Mouse (Mus musculus): ENCODE measurements at regions not wholly inside any gene's neighbourhood (a gene's known extent, or its start where the extent isn't known, plus 50 kb on each side); places are given as distances from the start of the nearest gene placed in this dataset.

DNA sequence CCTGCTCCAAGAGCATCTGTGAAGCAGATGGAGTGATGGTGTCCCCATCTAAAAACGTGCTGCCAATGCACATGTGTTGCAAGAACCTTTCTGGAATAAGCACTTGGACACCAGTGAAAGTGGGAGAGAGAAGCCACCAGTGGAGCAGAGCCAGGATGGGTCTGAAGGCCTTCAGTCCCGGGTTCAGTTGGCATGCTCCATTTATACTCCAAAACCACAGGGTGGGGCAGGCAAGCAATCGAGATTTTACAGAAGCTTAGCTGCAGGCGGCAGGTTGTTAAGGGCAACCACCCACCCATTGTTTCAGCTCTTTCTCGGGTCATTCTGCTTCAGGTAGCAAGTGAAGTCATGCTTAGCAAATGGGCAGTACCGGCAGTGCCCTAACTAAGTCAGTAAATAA is 51.8 kb upstream of the Sv2b start:
- H3K27ac ChIP-seq (replicated peaks) = no peak overlapping the region
- no peaks in the 10 kb centered on the region for H3K36me3 ChIP-seq (replicated peaks)
- no peak overlapping the region for H3K4me2 ChIP-seq
- H3K9ac ChIP-seq = no peak overlapping the region
- WGBS (ENCODE audit: insufficient replicate concordance) = 23% methylated on average over 6 of the region's 6 CpGs
- no peaks in the 10 kb centered on the region for H3K9me3 ChIP-seq (replicated peaks)
- no peak for ATAC-seq (ENCODE audit: insufficient read depth)
- H3K4me3 ChIP-seq (replicated peaks) = no peak overlapping the region
- no peaks in the 10 kb centered on the region for H3K27me3 ChIP-seq
- no peaks in the 10 kb centered on the region for H3K4me1 ChIP-seq (replicated peaks)

DNA sequence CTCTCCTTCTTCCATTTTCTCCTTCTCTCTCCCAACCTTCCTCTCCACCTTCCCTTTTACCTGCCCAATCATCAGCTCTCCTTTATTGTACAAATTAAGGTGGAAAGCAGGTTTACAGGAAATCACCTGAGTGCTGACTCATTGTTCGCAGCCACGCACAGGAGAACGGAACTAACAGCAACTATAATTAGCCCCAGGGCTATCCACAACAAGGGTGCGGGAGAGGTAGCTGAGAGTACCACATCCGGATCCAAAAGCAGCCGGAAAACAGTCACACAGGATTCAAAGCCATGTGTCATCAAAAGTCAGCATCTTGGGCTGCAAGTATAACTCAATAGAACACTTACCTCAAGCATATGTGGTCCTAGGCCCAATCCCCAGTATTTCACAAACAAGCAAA is 53.5 kb upstream of the Sv2b start:
- H3K27me3 ChIP-seq = no peaks in the 10 kb centered on the region
- no peak overlapping the region for H3K9ac ChIP-seq
- WGBS (ENCODE audit: insufficient replicate concordance) = 42% methylated on average over 6 of the region's 6 CpGs
- H3K36me3 ChIP-seq (replicated peaks) = no peaks in the 10 kb centered on the region
- ATAC-seq (ENCODE audit: insufficient read depth) = no peak
- no peaks in the 10 kb centered on the region for H3K9me3 ChIP-seq (replicated peaks)
- no peak overlapping the region for H3K4me2 ChIP-seq
- H3K27ac ChIP-seq (replicated peaks) = no peak overlapping the region
- no peak overlapping the region for H3K4me3 ChIP-seq (replicated peaks)
- H3K4me1 ChIP-seq (replicated peaks) = no peaks in the 10 kb centered on the region

DNA sequence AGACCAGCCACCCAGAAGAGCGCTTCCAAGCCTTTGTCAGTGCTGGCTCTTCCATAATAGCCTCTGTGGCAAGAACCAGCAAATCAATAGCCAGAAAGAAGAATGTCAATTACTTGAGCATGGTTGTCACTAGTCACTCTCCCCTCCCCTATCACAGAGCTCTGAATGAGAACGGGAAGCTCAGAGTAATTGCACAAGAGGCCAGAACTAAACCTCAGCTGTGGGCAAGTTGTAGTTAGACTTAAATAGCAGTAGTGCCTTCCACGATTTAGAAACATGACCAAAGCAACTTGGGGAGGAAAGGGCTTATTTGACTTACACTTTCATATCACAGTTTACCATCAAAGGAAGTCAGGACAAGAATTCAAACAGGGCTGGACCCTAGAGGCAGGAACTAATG is 56.4 kb upstream of the Sv2b start:
- Histone ChIP-seq H3K36me3 (replicated peaks) (no peaks in the 10 kb centered on the region), H3K27me3 (no peaks in the 10 kb centered on the region), H3K27ac (replicated peaks) (no peak overlapping the region), H3K4me3 (replicated peaks) (no peak overlapping the region), H3K9ac (no peak overlapping the region), H3K9me3 (replicated peaks) (no peaks in the 10 kb centered on the region), H3K4me1 (replicated peaks) (no peaks in the 10 kb centered on the region), H3K4me2 (no peak overlapping the region)
- WGBS (ENCODE audit: insufficient replicate concordance) = 27% methylated on average over 3 of the region's 3 CpGs
- ATAC-seq (ENCODE audit: insufficient read depth) = no peak

DNA sequence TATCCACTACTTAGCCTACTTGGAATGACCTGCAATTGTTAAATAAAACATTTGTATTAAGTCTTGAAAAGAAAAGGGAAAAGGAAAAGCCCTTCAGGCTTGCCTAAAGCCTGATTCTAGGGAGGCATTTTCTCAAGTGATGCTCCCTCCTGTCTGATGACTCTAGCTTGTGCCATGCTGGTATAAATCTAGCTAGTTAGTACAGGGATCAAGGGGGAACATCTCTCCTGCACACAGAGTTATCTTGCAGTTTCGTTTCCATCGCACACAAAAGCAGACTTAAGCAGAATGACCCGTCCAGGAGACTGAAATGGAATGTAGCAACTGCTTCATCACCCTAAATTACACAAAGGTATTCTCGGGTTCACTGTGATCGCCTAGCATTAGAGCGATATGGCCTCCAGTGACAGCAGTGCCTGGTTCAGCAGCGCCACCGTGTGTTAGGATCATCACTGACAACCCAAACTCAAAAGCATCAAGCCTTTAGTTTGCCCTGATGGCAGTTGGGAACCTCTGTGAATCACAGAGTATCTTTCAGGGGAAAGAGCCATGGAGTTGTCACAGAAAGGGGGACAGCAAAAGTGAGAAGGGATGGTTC is 57.3 kb upstream of the Sv2b start:
- no peak overlapping the region for H3K9ac ChIP-seq
- no peaks in the 10 kb centered on the region for H3K9me3 ChIP-seq (replicated peaks)
- no peak overlapping the region for H3K27ac ChIP-seq (replicated peaks)
- no peak for ATAC-seq (ENCODE audit: insufficient read depth)
- H3K4me1 ChIP-seq (replicated peaks) = no peaks in the 10 kb centered on the region
- no peak overlapping the region for H3K4me2 ChIP-seq
- no peaks in the 10 kb centered on the region for H3K36me3 ChIP-seq (replicated peaks)
- H3K27me3 ChIP-seq = no peaks in the 10 kb centered on the region
- WGBS (ENCODE audit: insufficient replicate concordance) = 4% methylated on average over 8 of the region's 8 CpGs
- no peak overlapping the region for H3K4me3 ChIP-seq (replicated peaks)

DNA sequence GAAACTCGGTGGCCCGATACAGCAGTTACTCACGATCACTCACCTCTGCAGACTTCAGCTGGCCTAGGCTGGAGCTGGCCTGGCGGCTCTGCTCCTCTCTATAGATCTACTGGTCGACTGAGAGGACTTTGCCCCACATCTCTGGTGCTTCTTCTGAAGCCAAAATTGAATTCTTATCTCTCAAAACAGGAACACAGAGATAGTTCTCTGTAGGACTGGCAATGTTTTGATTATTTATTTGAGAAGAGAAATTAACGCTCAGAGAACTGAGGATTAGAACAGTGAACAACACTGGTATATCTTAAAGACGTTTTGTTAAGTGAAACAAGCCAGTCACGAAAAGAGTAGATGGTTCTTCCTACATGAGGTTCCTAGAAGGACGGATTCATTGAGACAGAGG is 59.3 kb upstream of the Sv2b start:
- ATAC-seq (ENCODE audit: insufficient read depth) = no peak
- Histone ChIP-seq H3K9me3 (replicated peaks) (no peaks in the 10 kb centered on the region), H3K4me3 (replicated peaks) (no peak overlapping the region), H3K27ac (replicated peaks) (no peak overlapping the region), H3K9ac (no peak overlapping the region), H3K4me2 (no peak overlapping the region), H3K4me1 (replicated peaks) (no peaks in the 10 kb centered on the region), H3K36me3 (replicated peaks) (no peaks in the 10 kb centered on the region), H3K27me3 (no peaks in the 10 kb centered on the region)
- WGBS (ENCODE audit: insufficient replicate concordance) = 46% methylated on average over 9 of the region's 9 CpGs

DNA sequence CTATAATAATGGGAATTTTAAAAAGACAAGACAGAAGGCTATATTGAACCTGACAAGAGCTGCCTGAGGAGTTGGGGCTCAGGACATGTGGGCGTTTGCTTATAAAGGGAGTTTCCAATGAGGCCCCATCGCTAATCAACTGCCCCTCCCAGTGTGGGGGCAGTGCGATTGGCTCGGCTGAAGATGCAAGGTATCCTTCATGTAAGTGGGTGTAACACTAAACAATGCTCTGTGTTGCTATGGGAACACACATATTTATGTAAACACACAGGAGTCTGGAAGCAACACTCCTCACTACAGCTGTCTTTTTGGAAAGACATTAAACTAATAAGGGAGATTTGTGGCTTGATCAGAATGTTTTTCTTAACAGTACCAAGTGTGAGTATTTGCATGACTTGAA is 60.3 kb upstream of the Sv2b start:
- Histone ChIP-seq H3K36me3 (replicated peaks) (no peaks in the 10 kb centered on the region), H3K27me3 (no peaks in the 10 kb centered on the region), H3K4me2 (no peak overlapping the region), H3K9ac (no peak overlapping the region), H3K4me3 (replicated peaks) (no peak overlapping the region), H3K4me1 (replicated peaks) (no peaks in the 10 kb centered on the region), H3K9me3 (replicated peaks) (no peaks in the 10 kb centered on the region), H3K27ac (replicated peaks) (no peak overlapping the region)
- 49% methylated on average over 4 of the region's 4 CpGs for WGBS (ENCODE audit: insufficient replicate concordance)
- no peak for ATAC-seq (ENCODE audit: insufficient read depth)

DNA sequence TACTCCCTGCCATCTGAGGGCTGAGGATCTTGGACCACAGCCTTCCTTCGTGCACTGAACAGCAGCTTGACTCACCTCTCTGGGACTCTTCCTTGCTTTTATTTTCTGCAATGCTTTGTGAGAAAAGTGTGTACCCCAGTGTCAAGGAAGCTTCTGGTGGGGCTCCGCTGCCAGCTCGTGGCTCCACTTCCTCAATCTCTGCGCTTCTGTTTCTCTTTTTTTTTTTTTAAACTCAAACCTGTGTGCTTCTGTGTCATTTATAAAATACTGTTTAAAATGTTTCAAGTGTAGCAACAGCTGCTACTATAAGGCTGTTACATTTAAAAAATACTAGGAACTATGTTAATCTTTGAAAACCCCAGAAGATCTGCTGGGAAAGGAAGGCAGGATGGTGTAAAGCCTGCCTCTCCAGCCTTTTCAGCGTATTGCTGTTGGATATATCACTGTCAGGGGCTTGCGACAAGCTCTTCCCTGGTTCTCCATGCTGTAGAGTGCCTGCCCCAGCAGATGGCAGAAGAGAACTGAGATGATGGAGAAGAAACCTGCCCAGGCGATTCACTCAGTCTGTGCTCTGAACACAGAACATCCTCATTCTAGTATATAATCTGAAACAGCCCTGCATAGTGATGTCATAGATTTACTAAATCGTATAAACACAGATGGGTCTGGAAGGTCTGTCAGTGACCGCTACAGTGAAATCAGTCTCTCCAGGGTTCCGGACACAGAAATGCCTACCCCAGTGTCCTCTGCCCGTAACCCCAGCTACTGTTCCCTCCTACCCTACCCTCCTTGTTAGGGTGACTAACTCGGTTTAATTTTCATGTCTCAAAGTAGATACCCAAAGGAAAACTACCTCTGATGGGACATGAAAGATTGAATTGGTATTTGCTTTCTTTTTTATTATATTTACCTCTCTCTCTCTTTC is 61.8 kb upstream of the Sv2b start:
- ATAC-seq (ENCODE audit: insufficient read depth) = no peak
- no peaks in the 10 kb centered on the region for H3K36me3 ChIP-seq (replicated peaks)
- H3K4me2 ChIP-seq = no peak overlapping the region
- H3K27me3 ChIP-seq = no peaks in the 10 kb centered on the region
- no peak overlapping the region for H3K27ac ChIP-seq (replicated peaks)
- H3K4me1 ChIP-seq (replicated peaks) = no peaks in the 10 kb centered on the region
- H3K9ac ChIP-seq = no peak overlapping the region
- no peaks in the 10 kb centered on the region for H3K9me3 ChIP-seq (replicated peaks)
- WGBS (ENCODE audit: insufficient replicate concordance) = 16% methylated on average over 12 of the region's 12 CpGs
- no peak overlapping the region for H3K4me3 ChIP-seq (replicated peaks)

DNA sequence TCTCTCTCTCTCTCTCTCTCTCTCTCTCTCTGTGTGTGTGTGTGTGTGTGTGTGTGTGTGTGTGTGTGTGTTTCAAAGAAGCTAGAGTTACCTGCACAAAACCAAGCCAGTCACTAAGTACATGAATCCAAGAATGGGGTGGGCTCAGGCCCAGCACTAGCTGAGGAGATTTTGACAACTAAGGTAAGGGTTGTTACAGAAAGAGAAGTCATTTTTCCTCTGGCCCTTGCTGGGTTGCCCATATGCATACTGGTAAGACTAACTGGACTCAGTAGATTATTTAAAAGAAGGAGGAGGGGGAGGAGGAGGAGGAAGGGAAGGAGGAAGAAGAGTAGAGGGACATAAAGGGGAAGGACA is 62.4 kb upstream of the Sv2b start:
- no peak for ATAC-seq (ENCODE audit: insufficient read depth)

DNA sequence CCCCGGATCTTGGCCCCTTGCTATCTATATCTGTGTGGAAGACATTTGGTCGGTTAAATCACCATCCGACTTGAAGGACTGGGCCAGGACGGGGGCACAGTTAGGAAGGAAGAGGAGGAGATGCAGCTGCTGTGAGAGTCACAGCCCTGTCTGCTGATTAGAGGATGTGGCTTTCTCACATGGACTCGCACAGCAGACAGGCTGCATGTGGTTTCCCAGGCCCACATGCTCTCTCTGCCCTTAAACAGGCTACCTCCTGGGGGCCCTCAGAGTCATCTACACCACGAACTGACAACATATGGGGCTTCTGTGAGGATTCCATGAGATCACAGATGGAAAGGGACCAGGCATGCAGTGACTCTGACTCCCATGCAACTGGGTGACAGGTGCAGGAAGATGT is 62.9 kb upstream of the Sv2b start:
- no peak overlapping the region for H3K4me2 ChIP-seq
- no peak overlapping the region for H3K9ac ChIP-seq
- no peaks in the 10 kb centered on the region for H3K9me3 ChIP-seq (replicated peaks)
- 4% methylated on average over 6 of the region's 6 CpGs for WGBS (ENCODE audit: insufficient replicate concordance)
- H3K4me3 ChIP-seq (replicated peaks) = no peak overlapping the region
- no peaks in the 10 kb centered on the region for H3K4me1 ChIP-seq (replicated peaks)
- ATAC-seq (ENCODE audit: insufficient read depth) = peak; percentile 42; the same call in 1 of the 2 replicates
- no peaks in the 10 kb centered on the region for H3K36me3 ChIP-seq (replicated peaks)
- H3K27ac ChIP-seq (replicated peaks) = no peak overlapping the region
- H3K27me3 ChIP-seq = no peaks in the 10 kb centered on the region

More for the DNA sequence above, 62.4 kb upstream of the Sv2b start:
- H3K27me3 ChIP-seq = no peaks in the 10 kb centered on the region
- H3K36me3 ChIP-seq (replicated peaks) = no peaks in the 10 kb centered on the region
- H3K27ac ChIP-seq (replicated peaks) = no peak overlapping the region
- no peak overlapping the region for H3K4me3 ChIP-seq (replicated peaks)
- no peaks in the 10 kb centered on the region for H3K9me3 ChIP-seq (replicated peaks)
- H3K9ac ChIP-seq = no peak overlapping the region
- H3K4me2 ChIP-seq = no peak overlapping the region
- no peaks in the 10 kb centered on the region for H3K4me1 ChIP-seq (replicated peaks)

DNA sequence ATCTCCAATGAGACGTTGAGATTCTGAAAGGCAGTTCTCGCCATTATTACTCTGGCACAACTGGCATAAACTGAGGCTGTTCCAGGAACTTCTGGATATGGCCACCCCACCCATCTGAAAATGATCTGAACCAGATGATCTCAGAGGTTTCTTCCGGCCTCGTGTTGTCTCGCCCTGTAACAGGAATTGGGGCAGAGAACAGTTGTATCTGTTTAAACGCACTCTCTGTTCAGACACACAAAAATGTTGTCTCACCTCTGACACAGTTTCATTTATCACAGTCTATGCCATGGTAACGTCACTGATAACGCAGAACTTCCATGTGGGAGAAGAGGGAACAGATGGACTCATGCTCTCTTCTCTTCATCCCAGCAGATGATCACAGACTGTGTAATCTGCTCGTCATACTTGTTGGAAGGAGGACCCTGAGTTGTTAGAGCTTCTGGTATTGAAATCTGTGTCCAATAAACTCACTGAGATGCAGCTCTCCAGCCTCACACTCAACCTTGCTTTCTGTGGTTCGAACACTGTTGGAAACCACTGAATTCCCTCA is 63.9 kb upstream of the Sv2b start:
- Histone ChIP-seq H3K4me1 (replicated peaks) (no peaks in the 10 kb centered on the region), H3K36me3 (replicated peaks) (no peaks in the 10 kb centered on the region), H3K27ac (replicated peaks) (no peak overlapping the region), H3K9me3 (replicated peaks) (no peaks in the 10 kb centered on the region), H3K27me3 (no peaks in the 10 kb centered on the region), H3K4me2 (no peak overlapping the region), H3K4me3 (replicated peaks) (no peak overlapping the region), H3K9ac (no peak overlapping the region)
- no peak for ATAC-seq (ENCODE audit: insufficient read depth)
- WGBS (ENCODE audit: insufficient replicate concordance) = 36% methylated on average over 10 of the region's 10 CpGs

DNA sequence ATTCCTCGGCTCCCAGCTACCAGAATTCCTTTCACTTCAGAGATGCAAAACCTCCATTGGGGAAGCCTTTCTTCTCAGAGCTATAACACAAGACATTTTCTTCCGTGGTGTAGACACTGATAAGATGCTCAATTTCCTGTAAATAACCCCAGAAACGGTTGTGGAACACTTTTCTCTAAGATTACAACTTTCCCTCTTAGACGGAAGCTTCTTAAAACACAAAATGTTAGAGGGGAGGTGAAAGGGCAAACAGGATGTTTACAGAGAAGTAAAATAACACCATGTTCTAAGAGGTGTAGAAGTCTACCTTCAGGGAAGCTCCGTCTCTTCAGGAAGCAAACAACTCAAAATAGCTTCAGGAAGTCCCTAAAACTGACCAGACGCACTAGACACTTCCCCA is 65.4 kb upstream of the Sv2b start:
- Histone ChIP-seq H3K27ac (replicated peaks) (no peak overlapping the region), H3K4me3 (replicated peaks) (no peak overlapping the region), H3K27me3 (no peaks in the 10 kb centered on the region), H3K36me3 (replicated peaks) (no peaks in the 10 kb centered on the region), H3K4me1 (replicated peaks) (no peaks in the 10 kb centered on the region), H3K9ac (no peak overlapping the region), H3K9me3 (replicated peaks) (no peaks in the 10 kb centered on the region), H3K4me2 (no peak overlapping the region)
- ATAC-seq (ENCODE audit: insufficient read depth) = no peak
- WGBS (ENCODE audit: insufficient replicate concordance) = 36% methylated on average over 6 of the region's 6 CpGs
